Mouse (Mus musculus) C2C12 (cell line): ENCODE measurements around the gene Foxa1.

ENCODE experiments used
- CTCF ChIP-seq: IDR thresholded peaks from one replicate; pipeline ENCODE4 v1.5.1; 2011; ENCODE audit not compliant: control insufficient read depth, insufficient read depth, insufficient read length
- USF1 ChIP-seq: IDR thresholded peaks from one replicate; pipeline ENCODE4 v1.6.1; 2011; ENCODE audit warnings: low read depth, mild to moderate bottlenecking, control low read depth, moderate library complexity

DNA sequence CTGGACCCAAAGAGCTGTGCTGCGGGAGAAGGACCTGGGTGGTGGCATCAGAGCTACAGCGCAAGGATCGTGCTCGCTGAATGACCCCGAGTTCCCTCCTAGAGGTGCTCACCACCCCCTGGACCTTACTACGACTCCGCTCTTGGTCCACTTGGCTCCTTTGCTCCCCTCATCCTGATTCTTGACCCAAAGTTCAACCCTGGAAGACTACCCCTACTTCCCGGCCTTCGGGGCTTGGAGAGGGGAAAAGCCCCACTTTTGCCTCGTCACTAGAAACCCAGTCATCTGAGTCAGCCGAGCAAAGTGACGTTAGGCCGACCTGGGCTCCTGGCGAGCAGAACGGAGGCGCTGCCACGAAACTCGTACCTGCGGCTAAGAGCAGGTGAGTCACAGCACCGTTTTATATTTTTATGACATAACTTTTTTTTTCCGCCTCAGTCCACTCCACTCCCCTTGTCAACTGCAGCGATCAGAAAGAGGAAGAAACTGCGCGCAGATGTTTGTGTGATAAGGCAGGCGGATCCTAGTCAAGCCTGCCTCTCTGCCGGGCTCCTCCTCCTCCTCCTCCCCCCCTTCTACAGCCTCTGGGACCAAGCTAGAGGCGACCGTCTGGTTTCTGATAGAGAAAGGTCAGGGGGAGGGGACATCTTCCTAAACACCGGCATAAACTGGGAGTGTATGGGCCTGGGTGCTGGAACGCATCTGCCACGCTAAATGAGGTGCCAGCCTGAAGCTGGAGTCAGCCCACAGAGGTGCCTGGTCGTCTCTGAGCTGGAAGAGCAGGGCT, at the start of gene Foxa1:
- TF ChIP-seq CTCF (no peak), USF1 (no peak)
